Mouse (Mus musculus) fat pad, adult 2 months (tissue): Measurements from ENCODE around the gene Trp53i13.
A peak's percentile ranks its signal among the peaks of the same experiment; 100 is the strongest.
"Not testable (repeated sequence)": the region's sequence is repeated elsewhere in the genome, so short reads cannot be mapped to it uniquely, and the experiment has no call there.

Source experiments
- DNase-seq: peaks from one replicate; pipeline ENCODE4 v3.0.0-alpha.2; 2011; ENCODE audit warnings: low read depth, low spot score; ENCODE audit errors: extremely low read depth

Gene Trp53i13

DNA sequence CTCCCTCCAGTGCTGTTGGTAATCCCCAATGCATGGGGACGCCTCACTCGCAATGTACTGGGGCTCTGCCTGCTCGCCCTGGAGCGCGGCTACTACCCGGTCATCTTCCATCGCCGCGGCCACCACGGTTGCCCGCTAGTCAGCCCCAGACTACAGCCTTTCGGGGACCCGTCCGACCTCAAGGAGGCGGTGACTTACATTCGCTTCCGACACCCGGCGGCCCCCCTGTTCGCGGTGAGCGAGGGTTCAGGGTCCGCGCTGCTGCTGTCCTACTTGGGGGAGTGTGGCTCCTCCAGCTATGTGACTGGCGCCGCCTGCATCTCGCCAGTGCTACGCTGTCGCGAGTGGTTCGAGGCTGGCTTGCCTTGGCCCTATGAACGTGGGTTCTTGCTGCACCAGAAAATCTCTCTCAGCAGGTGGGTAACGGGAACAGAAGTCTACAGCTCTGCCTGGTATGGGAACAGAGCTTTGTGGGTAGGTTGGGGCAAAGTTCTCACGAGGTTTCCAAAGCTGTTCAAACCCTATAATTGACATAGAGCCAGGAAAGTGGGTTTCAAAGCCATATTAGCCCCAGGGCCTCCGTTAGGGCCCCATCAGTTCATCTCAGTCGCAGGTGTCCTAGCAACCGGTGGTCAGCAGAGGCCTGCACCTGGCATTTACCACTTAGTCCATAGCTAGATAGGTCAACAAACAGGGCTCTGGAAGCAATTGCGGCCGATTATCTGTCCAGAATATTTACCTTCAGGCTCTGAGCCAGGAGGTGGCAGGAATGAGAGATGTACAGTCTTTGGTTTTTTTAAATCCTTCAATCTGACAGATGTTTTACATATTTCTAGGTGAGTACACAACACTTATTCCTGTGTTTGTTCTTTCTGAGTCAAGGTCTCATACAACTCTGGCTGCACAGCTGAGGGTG is at the start of gene Trp53i13:
TSS of gene Trp53i13 (minus strand) at position 344 of the 916 bp plus-strand sequence.
- no peak for DNase-seq

DNA sequence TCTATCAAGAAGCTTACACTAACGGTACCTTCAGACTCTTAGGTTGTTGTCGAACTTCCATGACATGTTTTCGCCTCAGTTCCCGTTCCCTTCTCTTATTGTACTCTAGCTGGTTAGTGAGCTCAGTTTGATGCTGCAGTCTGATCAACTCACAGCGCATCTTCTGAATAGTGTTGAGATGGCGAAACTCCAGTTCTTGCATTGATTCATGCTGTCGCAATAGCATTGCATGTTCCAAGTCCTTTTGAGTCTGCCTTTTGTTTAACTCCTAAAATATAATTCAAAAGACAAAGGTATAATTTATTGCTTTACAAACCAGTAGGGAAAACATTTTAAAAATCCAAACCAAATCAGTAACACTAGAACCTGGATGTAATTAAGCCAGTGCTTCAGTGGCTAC is 29.5 kb upstream of the Trp53i13 start:
- peak; percentile 30 for DNase-seq

DNA sequence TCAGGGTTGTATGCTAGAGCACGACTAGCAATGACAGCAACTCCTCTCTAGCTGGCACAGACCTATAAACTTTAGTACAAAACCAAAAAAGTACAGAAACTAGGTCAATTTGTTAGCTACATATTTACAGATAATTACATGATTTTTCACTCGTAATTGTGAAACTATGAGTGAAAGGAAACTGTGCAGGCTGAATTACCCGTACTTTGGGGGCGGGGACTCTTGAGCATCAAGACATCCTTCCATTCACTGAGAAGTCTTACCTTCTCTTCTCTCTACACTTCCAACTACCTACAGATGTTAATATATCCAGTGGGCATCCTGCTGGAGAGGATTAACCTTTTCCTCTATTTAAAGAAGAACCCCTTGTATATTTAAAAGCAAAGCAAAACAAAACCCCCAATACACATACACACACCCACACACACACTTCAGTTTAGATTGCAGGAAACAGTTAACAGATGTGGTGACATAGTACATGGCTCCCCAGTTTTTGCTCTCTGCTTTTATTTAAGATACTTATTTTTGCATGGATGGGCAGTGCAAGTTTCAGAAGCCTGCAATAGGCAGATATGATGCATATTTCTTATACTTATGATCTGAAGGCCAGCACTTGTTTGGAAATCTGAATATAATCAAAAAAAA is 16.5 kb upstream of the Trp53i13 start:
- no peak for DNase-seq

DNA sequence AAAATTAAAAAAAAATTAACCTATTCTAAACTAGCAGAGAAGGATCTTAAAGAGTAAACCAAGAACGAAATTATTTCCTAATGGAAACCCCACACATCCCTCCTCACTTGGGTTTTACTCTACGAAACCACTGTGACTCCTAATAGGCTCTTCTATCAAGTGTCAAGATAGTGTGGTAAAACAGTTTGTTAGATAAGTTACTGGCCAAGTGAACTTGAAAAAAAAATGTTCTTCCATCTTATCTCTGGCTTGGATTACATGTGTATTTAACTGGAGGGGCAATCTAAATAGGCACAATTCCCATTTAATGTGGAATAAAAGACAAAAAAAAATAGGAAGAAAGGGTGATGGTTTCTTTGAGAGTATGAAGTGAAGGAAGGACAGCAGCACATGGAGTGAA is 15.1 kb upstream of the Trp53i13 start:
- DNase-seq: no peak

DNA sequence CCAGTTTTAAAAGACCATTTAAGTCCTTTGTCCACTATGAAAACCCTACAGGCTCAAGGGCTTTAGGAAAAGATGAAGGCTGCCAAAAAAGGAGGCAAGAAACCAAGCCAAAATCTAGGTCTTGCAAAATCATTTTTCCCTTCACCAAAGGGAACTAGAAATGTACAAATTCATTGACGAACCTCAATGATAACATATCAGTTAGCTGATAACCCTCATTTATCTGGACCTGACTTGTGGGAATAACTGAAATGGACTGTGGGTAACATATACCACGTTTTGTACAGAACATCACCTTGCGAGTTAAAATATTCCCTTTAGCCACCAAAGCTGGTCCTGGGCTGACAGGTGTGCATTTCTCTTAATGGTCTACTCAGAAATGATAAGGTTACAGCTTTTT is 13.9 kb upstream of the Trp53i13 start:
- no peak for DNase-seq

DNA sequence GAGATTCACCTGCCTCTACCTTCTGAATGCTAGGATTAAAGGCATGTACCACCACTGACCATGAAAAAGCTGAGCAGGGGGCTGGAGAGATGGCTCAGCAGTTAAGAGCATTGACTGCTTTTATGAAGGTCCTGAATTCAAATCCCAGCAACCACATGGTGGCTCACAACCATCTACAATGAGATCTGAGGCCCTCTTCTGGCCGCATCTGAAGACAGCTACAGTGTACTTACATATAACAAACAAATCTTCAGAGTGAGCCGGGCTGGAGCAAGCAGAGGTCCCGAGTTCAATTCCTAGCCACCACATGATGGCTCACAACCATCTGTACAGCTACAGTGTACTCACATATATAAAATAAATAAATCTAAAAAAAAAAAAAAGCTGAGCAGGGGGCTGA is 12.6 kb upstream of the Trp53i13 start:
- DNase-seq: not testable (repeated sequence)

DNA sequence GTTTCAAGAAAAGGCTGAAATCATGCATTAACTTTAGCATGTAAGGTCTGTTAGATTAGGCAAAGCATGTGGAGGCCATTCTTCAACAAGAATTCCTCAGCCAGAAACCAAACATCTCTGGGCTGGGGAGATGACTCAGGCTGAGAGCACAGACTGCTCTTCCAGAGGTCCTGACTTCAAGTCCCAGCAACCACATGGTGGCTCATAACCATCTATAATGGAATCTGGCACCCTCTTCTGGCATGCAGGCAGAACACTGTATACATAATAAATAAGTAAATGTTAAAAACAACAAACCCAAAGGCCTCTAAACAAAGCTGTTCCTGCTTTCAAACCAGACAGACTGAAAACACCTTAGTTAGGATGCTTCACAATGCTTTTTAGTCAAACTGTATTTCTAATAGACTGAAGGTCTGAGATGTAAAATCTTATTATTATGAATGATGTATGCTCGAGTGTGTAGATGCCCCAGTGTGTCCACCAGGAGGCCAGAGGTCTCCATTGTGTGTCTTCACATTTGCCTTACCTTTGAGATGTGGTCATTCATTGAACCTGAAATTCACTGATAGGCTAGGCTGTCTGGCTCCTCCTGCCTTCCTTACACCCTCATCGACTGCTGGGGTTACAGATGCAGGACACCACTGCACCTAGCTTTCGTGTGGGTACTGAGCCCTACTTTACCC is 10.2 kb upstream of the Trp53i13 start:
- DNase-seq: no peak

DNA sequence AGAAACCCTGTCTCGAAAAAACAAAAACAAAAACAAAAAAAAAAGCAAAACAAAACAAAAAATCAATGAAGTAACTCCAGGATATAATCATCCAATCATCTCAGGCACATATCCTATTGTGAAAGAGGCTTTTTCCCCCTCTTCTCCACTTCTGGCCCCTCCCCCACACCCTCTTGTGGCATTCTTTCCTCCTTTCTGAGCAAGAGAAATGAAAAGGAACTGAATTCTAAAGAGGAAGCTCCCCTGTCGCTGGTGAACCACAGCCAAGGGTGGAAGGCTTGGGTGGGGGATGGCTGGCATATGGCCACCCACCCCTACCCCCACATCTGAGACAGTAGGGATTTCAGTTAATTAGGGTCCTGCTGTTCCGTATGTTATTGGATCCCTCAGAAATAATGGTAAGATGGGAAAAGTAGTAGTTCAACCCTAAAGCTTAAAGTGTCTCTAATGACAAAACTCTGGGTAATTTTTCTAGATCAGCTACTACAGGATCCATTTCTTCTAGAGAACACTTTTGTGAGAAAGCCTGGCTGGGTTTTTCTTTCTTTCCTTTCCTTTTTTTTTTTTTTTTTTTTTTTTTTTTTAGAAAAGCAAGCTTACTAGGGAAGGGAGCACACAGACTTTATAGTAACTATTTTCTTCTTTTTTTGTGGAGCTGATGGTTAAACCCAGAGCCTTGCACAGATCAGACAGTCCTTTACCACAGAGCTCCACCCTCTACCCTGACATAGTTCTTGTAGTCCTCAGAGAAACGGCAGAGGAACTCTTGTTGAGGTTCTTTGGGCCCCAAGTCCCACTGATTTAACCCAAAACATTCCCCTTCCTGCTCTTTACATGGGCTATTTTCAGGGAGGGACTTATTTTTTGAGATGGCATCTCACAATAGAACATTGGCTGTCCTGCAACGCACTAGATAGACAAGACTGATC is 5.1 kb upstream of the Trp53i13 start:
- no peak for DNase-seq

DNA sequence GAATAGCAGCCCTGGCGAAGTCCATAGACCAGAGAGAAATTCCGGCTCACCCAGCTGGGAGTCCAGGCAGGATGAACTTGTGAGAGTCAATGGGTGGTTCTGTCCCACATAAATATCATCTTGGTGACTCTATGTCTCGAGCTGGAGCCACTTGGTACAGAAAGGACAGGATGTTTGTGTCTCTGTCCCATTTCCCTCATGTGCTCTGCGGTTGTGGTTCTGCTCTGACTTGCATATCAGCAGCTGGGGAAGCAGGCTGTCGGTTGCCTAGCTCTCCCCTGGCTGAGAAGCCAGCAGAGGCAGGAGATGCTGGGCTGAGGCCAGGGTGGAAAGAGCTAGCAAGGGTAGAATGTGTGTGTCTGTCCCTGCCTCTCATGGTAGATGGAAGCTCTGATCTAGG is 3.3 kb upstream of the Trp53i13 start, which contains the start of gene Gm10392:
TSS of gene Gm10392 (minus strand) at position 156 of the 400 bp plus-strand sequence.
- DNase-seq: no peak

DNA sequence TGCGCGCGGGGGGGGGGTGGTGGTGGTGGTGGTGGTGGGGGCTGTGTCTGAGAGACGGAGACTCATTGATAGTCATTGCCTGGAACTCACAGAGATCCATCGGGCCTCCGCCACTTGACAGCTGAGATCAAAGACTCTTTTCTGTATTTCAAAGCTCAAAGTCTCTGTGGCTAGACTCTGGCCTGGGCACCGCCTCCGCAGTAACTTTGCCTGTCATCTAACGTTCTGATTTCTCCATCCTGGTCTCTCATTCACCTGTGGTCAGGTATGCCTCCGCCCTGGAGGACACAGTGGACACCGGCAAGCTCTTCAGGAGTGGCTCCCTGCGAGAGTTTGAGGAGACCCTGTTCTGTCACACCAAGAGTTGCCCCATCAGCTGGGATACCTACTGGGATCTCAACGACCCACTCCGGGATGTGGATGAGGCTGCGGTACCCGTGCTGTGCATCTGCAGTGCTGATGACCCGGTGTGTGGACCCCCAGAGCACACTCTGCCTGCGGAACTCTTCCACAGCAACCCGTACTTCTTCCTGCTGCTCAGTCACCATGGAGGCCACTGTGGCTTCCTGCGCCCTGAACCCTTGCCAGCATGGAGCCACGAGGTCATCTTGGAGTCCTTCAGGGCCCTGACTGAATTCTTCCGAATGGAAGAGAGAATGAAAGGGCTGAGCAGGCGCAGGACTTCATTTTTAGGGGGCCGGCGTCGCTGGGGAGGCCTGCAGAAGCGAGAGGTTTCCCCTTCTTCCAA is 2.4 kb upstream of the Trp53i13 start:
- DNase-seq: no peak

DNA sequence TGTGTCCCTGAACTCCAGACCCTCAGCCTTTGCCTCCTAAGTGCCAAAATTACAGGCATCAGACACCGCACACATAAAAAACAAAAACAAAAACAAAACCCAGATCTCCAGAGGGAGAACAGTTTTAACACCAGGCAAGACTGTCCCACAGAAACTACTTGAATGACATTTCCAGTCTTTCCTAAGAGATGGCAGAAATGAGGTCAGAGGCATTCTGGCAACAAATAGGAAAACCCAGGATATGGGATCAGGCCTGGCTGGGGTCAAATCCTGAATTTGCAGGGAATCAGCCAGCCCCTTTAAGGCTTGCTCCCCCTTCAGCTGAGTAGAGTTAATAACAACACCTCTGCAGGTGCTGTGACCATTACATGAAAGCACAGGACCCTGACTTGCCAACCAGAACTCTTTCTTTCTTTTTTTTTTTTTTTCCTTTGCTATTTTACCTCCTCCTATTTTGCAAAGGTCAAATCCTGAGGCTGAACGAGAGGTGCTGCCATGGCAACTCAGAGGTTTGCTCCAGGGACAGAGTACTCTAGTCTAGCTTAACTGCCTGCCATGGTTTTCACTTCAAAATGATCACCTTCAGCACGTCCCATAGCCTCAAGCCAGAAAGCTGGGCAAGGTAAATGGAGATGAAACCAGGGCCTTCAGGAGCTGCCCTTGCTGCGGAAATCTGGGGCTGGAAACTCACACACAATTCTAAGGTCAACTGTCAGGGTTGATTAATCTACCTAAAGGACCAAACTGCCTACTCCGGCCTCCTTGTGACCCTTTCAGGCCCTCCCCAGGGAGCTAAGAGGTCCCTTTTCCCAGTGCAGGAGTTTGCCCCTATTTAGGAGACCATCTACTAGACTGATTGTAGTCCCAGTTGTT is 1.0 kb upstream of the Trp53i13 start:
- no peak for DNase-seq

DNA sequence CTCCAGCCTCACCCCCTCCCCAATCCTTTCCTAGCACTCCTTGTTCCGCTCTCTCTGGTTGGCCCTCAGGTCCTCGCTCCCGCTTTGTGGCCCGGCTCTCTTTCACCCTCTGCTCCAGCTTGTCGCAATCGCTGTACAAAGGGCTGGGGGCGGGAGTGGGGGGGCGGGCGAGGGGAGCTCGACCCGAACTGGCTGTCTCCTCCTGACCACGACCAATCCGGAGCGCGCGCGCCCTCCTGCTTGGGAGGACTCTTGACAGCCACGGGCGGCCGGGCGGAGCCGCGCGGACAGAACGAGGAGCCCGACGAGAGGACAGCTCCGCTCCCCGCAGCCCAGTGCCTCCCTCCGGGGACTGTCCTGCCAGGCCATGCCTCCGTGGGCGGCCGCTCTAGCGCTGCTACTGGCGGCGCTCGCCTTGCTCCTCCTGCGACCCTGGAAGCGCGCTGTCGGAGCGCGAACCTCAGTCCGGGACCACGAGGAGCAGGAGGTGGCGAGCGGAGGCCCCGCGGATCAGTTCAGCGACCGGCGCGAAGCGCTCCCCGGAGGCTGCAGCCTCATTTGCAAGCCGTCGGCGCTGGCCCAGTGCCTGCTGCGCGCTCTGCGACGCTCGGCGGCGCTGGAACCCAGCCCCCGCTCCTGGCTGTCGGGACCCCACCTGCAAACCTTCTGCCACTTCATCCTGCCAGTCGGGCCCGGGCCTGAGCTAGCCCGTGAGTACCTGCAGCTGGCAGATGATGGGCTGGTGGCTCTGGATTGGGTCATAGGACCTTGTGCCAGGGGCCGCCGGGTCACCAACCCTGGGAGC is 746 bp downstream of the Trp53i13 start, which contains the start of gene Abhd15:
TSS of gene Abhd15 (plus strand) at position 290 of the 805 bp plus-strand sequence.
- DNase-seq: no peak

DNA sequence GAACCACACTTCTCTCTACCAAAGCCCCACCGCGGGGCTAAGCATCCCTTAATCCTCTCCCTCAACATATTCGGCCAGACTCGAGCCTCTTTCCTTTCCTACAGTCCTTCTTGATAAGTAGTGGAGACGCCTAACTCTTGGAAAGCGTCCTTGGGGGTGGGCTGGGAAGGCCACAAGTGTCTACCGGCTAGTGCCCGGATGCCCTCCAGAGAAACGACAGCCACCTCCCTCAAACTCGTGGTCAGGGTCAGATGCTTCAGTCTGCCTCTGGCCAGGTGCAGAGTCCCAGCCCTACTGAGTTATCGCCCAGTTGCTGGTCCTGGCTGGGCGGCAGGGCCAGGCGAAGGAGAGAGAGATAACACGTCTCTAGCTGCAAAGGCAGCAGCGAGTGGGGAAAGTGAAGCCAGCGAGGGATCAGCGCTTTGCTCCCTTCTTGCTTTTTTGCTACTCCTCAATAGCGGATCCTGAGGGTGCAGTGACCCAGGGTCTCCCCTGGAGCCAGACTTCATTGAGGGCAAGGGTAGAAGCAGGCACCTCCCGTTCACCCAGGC is 1.4 kb downstream of the Trp53i13 start:
- DNase-seq: no peak

DNA sequence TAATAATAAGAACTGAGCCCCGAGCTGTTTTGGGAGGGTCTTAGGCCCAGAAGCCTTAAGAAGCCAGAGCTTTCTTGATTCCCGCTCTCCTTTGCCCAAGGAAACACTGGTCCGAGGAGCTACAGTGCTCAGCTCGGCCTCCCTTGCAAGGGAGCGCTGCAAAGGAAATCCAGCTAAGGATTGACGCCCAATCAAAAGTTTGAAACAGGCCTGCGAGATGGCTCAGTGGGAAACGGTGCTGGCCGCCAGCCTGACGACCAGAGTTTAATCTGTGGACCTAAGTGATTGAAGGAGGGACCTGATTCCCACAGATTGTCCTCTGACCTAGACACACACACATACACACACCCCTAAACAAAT is 2.0 kb downstream of the Trp53i13 start:
- DNase-seq: no peak

DNA sequence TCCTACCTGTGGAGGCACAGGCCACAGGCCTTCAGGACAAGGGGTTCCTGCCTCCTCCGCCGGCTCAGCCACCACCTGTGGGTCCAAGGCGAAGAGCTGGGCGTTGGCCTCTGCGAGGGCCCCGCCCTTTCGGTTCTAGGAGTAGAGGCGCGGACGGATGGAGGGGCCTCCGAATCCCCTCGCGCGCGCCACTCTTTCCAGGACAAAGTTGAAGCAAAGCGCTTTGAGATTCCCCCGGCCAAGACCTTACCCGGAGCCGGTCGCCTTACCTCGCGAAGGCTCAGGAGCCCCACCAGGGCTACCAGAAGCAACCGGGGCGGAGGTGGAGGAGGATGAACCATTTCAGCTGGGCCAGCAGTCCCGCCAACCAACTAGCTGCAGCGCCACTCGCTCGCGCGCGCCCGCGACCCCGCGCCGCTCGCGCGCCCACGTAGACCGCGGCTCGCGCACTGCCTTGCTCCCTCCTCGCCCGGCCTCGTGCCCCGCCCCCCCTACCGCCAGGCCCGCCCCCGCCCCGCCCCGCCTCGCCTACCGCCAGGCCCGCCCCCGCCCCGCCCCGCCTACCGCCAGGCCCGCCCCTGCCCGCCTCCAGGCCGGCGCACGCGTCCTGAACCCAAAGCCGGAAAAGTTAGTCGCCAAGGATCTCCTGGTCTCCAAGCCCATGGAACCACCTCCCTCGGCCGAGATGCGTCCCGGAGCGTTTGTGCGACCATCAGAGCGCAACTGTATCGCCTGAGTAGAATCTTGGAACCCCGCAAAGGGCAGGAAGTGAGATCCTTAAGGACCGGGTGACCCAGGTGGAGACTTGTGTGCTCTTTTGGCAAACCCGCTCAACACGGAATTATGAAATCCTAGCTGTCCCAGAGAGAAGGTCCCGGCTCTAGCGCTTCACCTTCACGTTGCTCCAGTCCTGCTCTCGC is 2.6 kb downstream of the Trp53i13 start:
- no peak for DNase-seq

DNA sequence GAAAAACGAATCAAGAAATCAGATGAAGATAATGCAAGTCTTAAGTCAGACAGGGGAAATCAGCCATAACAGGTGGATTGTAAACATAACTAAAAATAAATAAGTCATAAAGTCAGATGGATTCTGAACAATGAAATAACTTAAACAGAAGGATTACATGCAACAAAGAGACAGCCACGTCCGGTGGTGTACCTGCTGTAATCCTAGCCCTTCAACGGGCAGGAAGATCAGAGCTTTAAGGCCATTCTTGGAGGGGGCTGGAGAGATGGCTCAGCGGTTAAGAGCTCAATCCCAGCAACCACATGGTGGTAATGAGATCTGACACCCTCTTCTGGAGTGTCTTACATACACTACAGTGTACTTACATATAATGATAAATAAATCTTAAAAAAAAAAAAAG is 4.4 kb downstream of the Trp53i13 start:
- no peak for DNase-seq
